Mouse (Mus musculus) left cerebral cortex, postnatal 14 days (tissue): ENCODE results near the gene Vta1. TPM values are rescaled to one million over a fixed set of nuclear protein-coding genes. Genes with fewer than 3 reads are reported as not detected.

Source experiments
- total RNA-seq, 2 experiments: library from RNA; stranded (reverse); gene quantifications; 2 replicates each; pipeline ENCODE4 v1.2.3; 2021

The Vta1 gene
- total RNA-seq, 2 experiments from 2014 or later, result 68.9 to 79.7 TPM

Other genes starting within 250 kb of the Vta1 start
- gene Adgrg6, start 159.9 kb downstream of the Vta1 start, total RNA-seq, result 1 to 10 TPM; 3.1 to 3.4 TPM
- gene Nmbr, start within 50 bp of the Vta1 start, total RNA-seq, result 1 to 10 TPM; 2.8 to 6.0 TPM
- not detected for gene Gje1, start 12.7 kb upstream of the Vta1 start, total RNA-seq